Mouse (Mus musculus): ENCODE measurements around the gene Agbl4. TPM values are rescaled to one million over a fixed set of nuclear protein-coding genes. Genes with fewer than 3 reads are reported as not detected.
"Not testable (repeated sequence)": the region's sequence is repeated elsewhere in the genome, so short reads cannot be mapped to it uniquely, and the experiment has no call there.

Gene Agbl4
- polyA plus RNA-seq, 1 experiment from 2014 or later = 0.97 TPM

- no peaks in the 10 kb centered on the region for H3K4me1 ChIP-seq (replicated peaks; ENCODE audit: control insufficient read depth, insufficient read depth, low read length)
- no peak overlapping the region for H3K4me2 ChIP-seq (ENCODE audit: low read depth, low read length)
- H3K27ac ChIP-seq (ENCODE audit: low read length) = no peak overlapping the region
- no peaks in the 10 kb centered on the region for H3K27me3 ChIP-seq (ENCODE audit: control insufficient read depth, insufficient read depth, low read depth, low read length)
- ATAC-seq (ENCODE audit: low read depth) = peak; percentile 86
- no peak overlapping the region for H3K9ac ChIP-seq (ENCODE audit: low read length)
- H3K9me3 ChIP-seq (ENCODE audit: control insufficient read depth, low read length) = no peaks in the 10 kb centered on the region
- no peak overlapping the region for H3K4me3 ChIP-seq (ENCODE audit: low read length)
- H3K36me3 ChIP-seq (ENCODE audit: control insufficient read depth, insufficient read depth, low read length) = no peaks in the 10 kb centered on the region
- WGBS = 9% methylated on average over 2 of the region's 2 CpGs
Observed at GRCm38 (mm10) chr4:111200100-111200499, 802.6 kb downstream of the Agbl4 start.

- no peaks in the 10 kb centered on the region for H3K36me3 ChIP-seq (ENCODE audit: control insufficient read depth, insufficient read depth, low read length)
- WGBS = 58% methylated on average over 3 of the region's 3 CpGs
- no peak overlapping the region for H3K27ac ChIP-seq (ENCODE audit: low read length)
- no peak for ATAC-seq (ENCODE audit: low read depth)
- H3K9ac ChIP-seq (ENCODE audit: low read length) = no peak overlapping the region
- H3K4me3 ChIP-seq (ENCODE audit: low read length) = no peak overlapping the region
- H3K27me3 ChIP-seq (ENCODE audit: control insufficient read depth, insufficient read depth, low read depth, low read length) = no peaks in the 10 kb centered on the region
- H3K4me1 ChIP-seq (replicated peaks; ENCODE audit: control insufficient read depth, insufficient read depth, low read length) = no peaks in the 10 kb centered on the region
- H3K4me2 ChIP-seq (ENCODE audit: low read depth, low read length) = no peak overlapping the region
- no peaks in the 10 kb centered on the region for H3K9me3 ChIP-seq (ENCODE audit: control insufficient read depth, low read length)
Observed at GRCm38 (mm10) chr4:111215191-111215762, 817.8 kb downstream of the Agbl4 start.

GRCm38 (mm10) chr4:111219030-111219429, 821.6 kb downstream of the Agbl4 start:
- WGBS = no CpG with 5 or more reads among the region's 1 CpGs
- H3K4me3 ChIP-seq (ENCODE audit: low read length); H3K36me3 ChIP-seq (ENCODE audit: control insufficient read depth, insufficient read depth, low read length); H3K27me3 ChIP-seq (ENCODE audit: control insufficient read depth, insufficient read depth, low read depth, low read length); H3K9ac ChIP-seq (ENCODE audit: low read length); H3K27ac ChIP-seq (ENCODE audit: low read length); H3K9me3 ChIP-seq (ENCODE audit: control insufficient read depth, low read length); H3K4me2 ChIP-seq (ENCODE audit: low read depth, low read length); ATAC-seq (ENCODE audit: low read depth); H3K4me1 ChIP-seq (replicated peaks; ENCODE audit: control insufficient read depth, insufficient read depth, low read length): not testable (repeated sequence)

GRCm38 (mm10) chr4:111219543-111219942, 822.1 kb downstream of the Agbl4 start:
- not testable (repeated sequence) for H3K4me1 ChIP-seq (replicated peaks; ENCODE audit: control insufficient read depth, insufficient read depth, low read length); H3K27ac ChIP-seq (ENCODE audit: low read length); H3K4me2 ChIP-seq (ENCODE audit: low read depth, low read length); ATAC-seq (ENCODE audit: low read depth); H3K27me3 ChIP-seq (ENCODE audit: control insufficient read depth, insufficient read depth, low read depth, low read length); H3K9me3 ChIP-seq (ENCODE audit: control insufficient read depth, low read length); H3K9ac ChIP-seq (ENCODE audit: low read length); H3K4me3 ChIP-seq (ENCODE audit: low read length); H3K36me3 ChIP-seq (ENCODE audit: control insufficient read depth, insufficient read depth, low read length)
- WGBS = 85% methylated on average over 9 of the region's 9 CpGs

- Histone ChIP-seq H3K9ac (ENCODE audit: low read length) (no peak overlapping the region), H3K4me2 (ENCODE audit: low read depth, low read length) (no peak overlapping the region), H3K36me3 (ENCODE audit: control insufficient read depth, insufficient read depth, low read length) (no peaks in the 10 kb centered on the region), H3K4me1 (replicated peaks; ENCODE audit: control insufficient read depth, insufficient read depth, low read length) (no peaks in the 10 kb centered on the region), H3K4me3 (ENCODE audit: low read length) (no peak overlapping the region), H3K27me3 (ENCODE audit: control insufficient read depth, insufficient read depth, low read depth, low read length) (no peaks in the 10 kb centered on the region), H3K27ac (ENCODE audit: low read length) (no peak overlapping the region), H3K9me3 (ENCODE audit: control insufficient read depth, low read length) (no peaks in the 10 kb centered on the region)
- WGBS = 49% methylated on average over 1 of the region's 1 CpGs
- peak; percentile 68 for ATAC-seq (ENCODE audit: low read depth)
Observed at GRCm38 (mm10) chr4:111233849-111234248, 836.4 kb downstream of the Agbl4 start.

GRCm38 (mm10) chr4:111251917-111252316, 854.5 kb downstream of the Agbl4 start:
- Histone ChIP-seq H3K27me3 (ENCODE audit: control insufficient read depth, insufficient read depth, low read depth, low read length) (no peaks in the 10 kb centered on the region), H3K9ac (ENCODE audit: low read length) (no peak overlapping the region), H3K4me2 (ENCODE audit: low read depth, low read length) (no peak overlapping the region), H3K4me1 (replicated peaks; ENCODE audit: control insufficient read depth, insufficient read depth, low read length) (no peaks in the 10 kb centered on the region), H3K36me3 (ENCODE audit: control insufficient read depth, insufficient read depth, low read length) (no peaks in the 10 kb centered on the region), H3K27ac (ENCODE audit: low read length) (no peak overlapping the region), H3K4me3 (ENCODE audit: low read length) (no peak overlapping the region), H3K9me3 (ENCODE audit: control insufficient read depth, low read length) (no peaks in the 10 kb centered on the region)
- WGBS = 78% methylated on average over 5 of the region's 5 CpGs
- ATAC-seq (ENCODE audit: low read depth) = no peak

GRCm38 (mm10) chr4:111255499-111255898, 858.0 kb downstream of the Agbl4 start:
- ATAC-seq (ENCODE audit: low read depth) = no peak
- no peak overlapping the region for H3K9ac ChIP-seq (ENCODE audit: low read length)
- H3K4me1 ChIP-seq (replicated peaks; ENCODE audit: control insufficient read depth, insufficient read depth, low read length) = no peaks in the 10 kb centered on the region
- H3K36me3 ChIP-seq (ENCODE audit: control insufficient read depth, insufficient read depth, low read length) = no peaks in the 10 kb centered on the region
- no peaks in the 10 kb centered on the region for H3K9me3 ChIP-seq (ENCODE audit: control insufficient read depth, low read length)
- H3K4me2 ChIP-seq (ENCODE audit: low read depth, low read length) = no peak overlapping the region
- H3K4me3 ChIP-seq (ENCODE audit: low read length) = no peak overlapping the region
- H3K27ac ChIP-seq (ENCODE audit: low read length) = no peak overlapping the region
- 18% methylated on average over 4 of the region's 4 CpGs for WGBS
- no peaks in the 10 kb centered on the region for H3K27me3 ChIP-seq (ENCODE audit: control insufficient read depth, insufficient read depth, low read depth, low read length)

GRCm38 (mm10) chr4:111256931-111257330, 859.5 kb downstream of the Agbl4 start:
- H3K9ac ChIP-seq (ENCODE audit: low read length) = no peak overlapping the region
- ATAC-seq (ENCODE audit: low read depth) = no peak

GRCm38 (mm10) chr4:111280936-111281335, 883.5 kb downstream of the Agbl4 start:
- no peak overlapping the region for H3K9ac ChIP-seq (ENCODE audit: low read length)
- no peak overlapping the region for H3K4me2 ChIP-seq (ENCODE audit: low read depth, low read length)
- H3K36me3 ChIP-seq (ENCODE audit: control insufficient read depth, insufficient read depth, low read length) = no peaks in the 10 kb centered on the region
- H3K27ac ChIP-seq (ENCODE audit: low read length) = no peak overlapping the region
- no peak overlapping the region for H3K4me3 ChIP-seq (ENCODE audit: low read length)
- H3K9me3 ChIP-seq (ENCODE audit: control insufficient read depth, low read length) = no peaks in the 10 kb centered on the region
- 80% methylated on average over 2 of the region's 2 CpGs for WGBS
- H3K27me3 ChIP-seq (ENCODE audit: control insufficient read depth, insufficient read depth, low read depth, low read length) = no peaks in the 10 kb centered on the region
- no peaks in the 10 kb centered on the region for H3K4me1 ChIP-seq (replicated peaks; ENCODE audit: control insufficient read depth, insufficient read depth, low read length)
- ATAC-seq (ENCODE audit: low read depth) = no peak

More at GRCm38 (mm10) chr4:111256931-111257330, 859.5 kb downstream of the Agbl4 start:
- H3K27me3 ChIP-seq (ENCODE audit: control insufficient read depth, insufficient read depth, low read depth, low read length) = no peaks in the 10 kb centered on the region
- H3K27ac ChIP-seq (ENCODE audit: low read length) = no peak overlapping the region
- H3K4me1 ChIP-seq (replicated peaks; ENCODE audit: control insufficient read depth, insufficient read depth, low read length) = no peaks in the 10 kb centered on the region
- H3K4me3 ChIP-seq (ENCODE audit: low read length) = no peak overlapping the region
- no peaks in the 10 kb centered on the region for H3K9me3 ChIP-seq (ENCODE audit: control insufficient read depth, low read length)
- H3K36me3 ChIP-seq (ENCODE audit: control insufficient read depth, insufficient read depth, low read length) = no peaks in the 10 kb centered on the region
- no peak overlapping the region for H3K4me2 ChIP-seq (ENCODE audit: low read depth, low read length)

GRCm38 (mm10) chr4:111281836-111282235, 884.4 kb downstream of the Agbl4 start:
- no peak overlapping the region for H3K9ac ChIP-seq (ENCODE audit: low read length)
- H3K27ac ChIP-seq (ENCODE audit: low read length) = no peak overlapping the region
- no peak for ATAC-seq (ENCODE audit: low read depth)
- H3K4me2 ChIP-seq (ENCODE audit: low read depth, low read length) = no peak overlapping the region
- 84% methylated on average over 4 of the region's 4 CpGs for WGBS
- H3K36me3 ChIP-seq (ENCODE audit: control insufficient read depth, insufficient read depth, low read length) = no peaks in the 10 kb centered on the region
- H3K9me3 ChIP-seq (ENCODE audit: control insufficient read depth, low read length) = no peaks in the 10 kb centered on the region
- no peak overlapping the region for H3K4me3 ChIP-seq (ENCODE audit: low read length)
- no peaks in the 10 kb centered on the region for H3K4me1 ChIP-seq (replicated peaks; ENCODE audit: control insufficient read depth, insufficient read depth, low read length)
- H3K27me3 ChIP-seq (ENCODE audit: control insufficient read depth, insufficient read depth, low read depth, low read length) = no peaks in the 10 kb centered on the region

All from lung, embryonic 16.5 days (tissue).